Mouse (Mus musculus): ENCODE measurements around the gene Slc11a2.

- TF ChIP-seq POLR2A (IDR thresholded peaks at IDR 0.05; ENCODE audit: insufficient read depth, low read depth, low read length) (no peak), CTCF (IDR thresholded peaks at IDR 0.05; ENCODE audit: insufficient read depth, low read depth, low read length) (no peak)
Observed at GRCm38 (mm10) chr15:100379658-100380057, 45.2 kb downstream of the Slc11a2 start.

All from olfactory bulb, adult 2 months (tissue).